Comparison of ENCODE assay signal across 8 mouse cellular contexts in the genomic region with DNA sequence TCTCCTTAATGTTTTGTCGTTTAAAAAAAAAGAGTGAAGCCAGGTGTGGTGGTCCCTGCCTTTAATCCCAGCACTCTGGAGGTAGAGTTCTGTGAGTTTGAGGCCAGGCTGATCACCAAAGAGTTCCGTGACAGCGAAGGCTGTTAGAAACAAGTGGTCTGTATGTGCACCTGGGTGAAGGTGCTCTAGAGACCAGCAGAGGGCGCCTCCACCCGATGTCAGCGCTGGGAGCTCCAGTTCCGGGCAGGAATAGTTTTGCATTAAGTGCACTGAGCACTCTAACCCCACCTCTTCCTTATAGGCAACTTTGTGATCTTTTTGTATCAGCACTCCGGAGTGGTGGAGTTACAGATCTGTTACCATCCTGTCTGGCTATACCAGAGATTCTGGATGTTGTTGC. TPM values are rescaled to one million over a fixed set of nuclear protein-coding genes. Genes with fewer than 3 reads are reported as not detected.
DNase-seq lines count a peak whose midpoint lies in the region; ATAC-seq and TF ChIP-seq lines count a peak whose summit lies in the region.

No protein-coding gene starts in this region.

- TF ChIP-seq CTCF in layer of hippocampus, adult 2 months (conservative IDR thresholded peaks at IDR 0.05): peak; percentile 81
- TF ChIP-seq CTCF in liver, adult 2 months (IDR thresholded peaks at IDR 0.05; ENCODE audit: low read depth, low read length): peak; percentile 78
- peak; percentile 70 for TF ChIP-seq CTCF in midbrain, postnatal 0 days (IDR thresholded peaks at IDR 0.05)

- H3K9me3 ChIP-seq in hindbrain, embryonic 10.5 days: peaks cover 2% of the 10 kb centered on the region; the same call in 1 of the 2 replicates
- H3K9me3 ChIP-seq in midbrain, postnatal 0 days (ENCODE audit: low read length): no peaks in the 10 kb centered on the region

- 32% methylated on average over 8 of the region's 8 CpGs for WGBS in hindbrain, embryonic 10.5 days
- WGBS in liver, adult 2 months: 48% methylated on average over 8 of the region's 8 CpGs
- 45% methylated on average over 8 of the region's 8 CpGs for WGBS in midbrain, postnatal 0 days

- DNase-seq in layer of hippocampus, adult 2 months (ENCODE audit: low spot score in 2 of 2): peak in 1 of 2 experiments; percentile 31
- DNase-seq in layer of hippocampus, adult 9-11 months: no peak
- peak; percentile 47 to 69 for DNase-seq in adrenal gland, postnatal 36 days
- DNase-seq in hindbrain, embryonic 10.5 days (ENCODE audit: low spot score): peak; percentile 48
- peak; percentile 26 for DNase-seq in liver, adult 2 months (ENCODE audit: extremely low read depth, low read depth, low spot score)
- peak; percentile 55 for DNase-seq in midbrain, postnatal 0 days (ENCODE audit: low spot score)
- DNase-seq in thymus, postnatal 25 days: peak; percentile 39

- H3K4me3 ChIP-seq in layer of hippocampus, adult 2 months: peak overlapping the region; percentile 59
- peak overlapping the region; percentile 65 for H3K4me3 ChIP-seq in hindbrain, embryonic 10.5 days
- H3K4me3 ChIP-seq in liver, adult 2 months (ENCODE audit: insufficient read depth, low read depth, low read length): no peak overlapping the region
- peak overlapping the region; percentile 72 for H3K4me3 ChIP-seq in midbrain, postnatal 0 days (ENCODE audit: low read depth, low read length)

- peaks cover 8% of the 10 kb centered on the region; the same call in 1 of the 2 replicates for H3K79me2 ChIP-seq in liver, adult 2 months (ENCODE audit: control insufficient read depth, insufficient read depth, low read length)

- ATAC-seq in erythroblast, adult 5-6 weeks (replicated peaks; ENCODE audit: low FRiP score, poor library complexity, severe bottlenecking): peak; percentile 76
- no peak for ATAC-seq in midbrain, postnatal 0 days (ENCODE audit: low FRiP score)

- TF ChIP-seq POLR2A in liver, adult 2 months (IDR thresholded peaks at IDR 0.05; ENCODE audit: extremely low read depth, insufficient read depth, low read length): no peak

- H3K4me1 ChIP-seq in hindbrain, embryonic 10.5 days (replicated peaks): peaks cover 27% of the 10 kb centered on the region
- peaks cover 5% of the 10 kb centered on the region for H3K4me1 ChIP-seq in liver, adult 2 months (ENCODE audit: control insufficient read depth, insufficient read depth, low read length)
- peaks cover 15% of the 10 kb centered on the region for H3K4me1 ChIP-seq in midbrain, postnatal 0 days (ENCODE audit: insufficient read depth, low read length)

- H3K27ac ChIP-seq in layer of hippocampus, adult 2 months: no peak overlapping the region
- no peak overlapping the region for H3K27ac ChIP-seq in hindbrain, embryonic 10.5 days
- H3K27ac ChIP-seq in liver, adult 2 months (replicated peaks; ENCODE audit: insufficient read depth, low read depth, low read length): no peak overlapping the region
- H3K27ac ChIP-seq in midbrain, postnatal 0 days (ENCODE audit: low read depth, low read length): no peak overlapping the region

- no peak overlapping the region for H3K9ac ChIP-seq in liver, adult 2 months (ENCODE audit: low read depth, low read length)
- peak overlapping the region; percentile 92; the same call in 1 of the 2 replicates for H3K9ac ChIP-seq in midbrain, postnatal 0 days (replicated peaks; ENCODE audit: low read length, poor library complexity, severe bottlenecking)

- peaks cover 32% of the 10 kb centered on the region for H3K36me3 ChIP-seq in hindbrain, embryonic 10.5 days
- peaks cover 2% of the 10 kb centered on the region; the same call in 1 of the 2 replicates for H3K36me3 ChIP-seq in liver, adult 2 months (ENCODE audit: control insufficient read depth, insufficient read depth, low read length)
- peaks cover 3% of the 10 kb centered on the region for H3K36me3 ChIP-seq in midbrain, postnatal 0 days (ENCODE audit: insufficient read depth, low read length)

- H3K4me2 ChIP-seq in midbrain, postnatal 0 days (ENCODE audit: low read depth, low read length, poor library complexity, severe bottlenecking): peak overlapping the region; percentile 80

- peaks cover 27% of the 10 kb centered on the region for H3K27me3 ChIP-seq in hindbrain, embryonic 10.5 days (ENCODE audit: insufficient read depth, poor library complexity, severe bottlenecking)
- no peaks in the 10 kb centered on the region for H3K27me3 ChIP-seq in liver, adult 2 months (ENCODE audit: control insufficient read depth, insufficient read depth, low read length)
- H3K27me3 ChIP-seq in midbrain, postnatal 0 days (ENCODE audit: insufficient read depth, low read length): no peaks in the 10 kb centered on the region

RNA-seq across cellular contexts. Expression of gene Klhl22, which starts 1.2 kb away (rescaled TPM):
- total RNA-seq in layer of hippocampus, adult 2 months (2021): 100 to 1,000 TPM; 101 TPM
- total RNA-seq in adrenal gland, postnatal 36 days (2021): 10 to 100 TPM; 38.3 to 43.1 TPM
- total RNA-seq in erythroblast, adult 5-6 weeks (2015; ENCODE audit: low replicate concordance): 2.1 and 2.5 TPM in 2 replicates
- total RNA-seq in erythroblast, adult 5-6 weeks (2017; ENCODE audit: low replicate concordance): 4.3 and 9.0 TPM in 2 replicates
- polyA plus RNA-seq in hindbrain, embryonic 10.5 days (2016; fragmentation: Nextera tagmentation; extraction: Ambion mirVana): 57.5 TPM in 2 replicates
- 9.7 and 10.2 TPM in 2 replicates for total RNA-seq in liver, adult 2 months (2014; rRNA removed)
- 25.5 and 28.2 TPM in 2 replicates for polyA plus RNA-seq in liver, adult 2 months (2012; rRNA removed)
- total RNA-seq in midbrain, postnatal 0 days (2014; rRNA removed): 150 and 156 TPM in 2 replicates
- polyA plus RNA-seq in midbrain, postnatal 0 days (2015; fragmentation: Nextera tagmentation; extraction: Ambion mirVana): 79.3 and 82.6 TPM in 2 replicates

RNA-seq across cellular contexts. Expression of gene Med15, which starts 28.0 kb away (rescaled TPM):
- 10 to 100 TPM; 76.7 to 81.8 TPM for total RNA-seq in layer of hippocampus, adult 2 months (2021)
- total RNA-seq in adrenal gland, postnatal 36 days (2021): 10 to 100 TPM; 52.9 to 60.5 TPM
- total RNA-seq in erythroblast, adult 5-6 weeks (2015; ENCODE audit: low replicate concordance): 15.5 and 30.0 TPM in 2 replicates
- total RNA-seq in erythroblast, adult 5-6 weeks (2017; ENCODE audit: low replicate concordance): 16.7 and 20.7 TPM in 2 replicates
- polyA plus RNA-seq in hindbrain, embryonic 10.5 days (2016; fragmentation: Nextera tagmentation; extraction: Ambion mirVana): 46.8 and 54.2 TPM in 2 replicates
- total RNA-seq in liver, adult 2 months (2014; rRNA removed): 14.8 and 23.4 TPM in 2 replicates
- polyA plus RNA-seq in liver, adult 2 months (2012; rRNA removed): 32.6 and 49.7 TPM in 2 replicates
- 58.3 and 60.7 TPM in 2 replicates for total RNA-seq in midbrain, postnatal 0 days (2014; rRNA removed)
- polyA plus RNA-seq in midbrain, postnatal 0 days (2015; fragmentation: Nextera tagmentation; extraction: Ambion mirVana): 43.0 and 49.3 TPM in 2 replicates

RNA-seq across cellular contexts. Expression of gene Scarf2, which starts 36.4 kb away (rescaled TPM):
- 1 to 10 TPM; 2.5 to 2.7 TPM for total RNA-seq in layer of hippocampus, adult 2 months (2021)
- 10 to 100 TPM in 1 of 2 experiments, 1 to 10 TPM in 1; 8.6 to 11.6 TPM for total RNA-seq in adrenal gland, postnatal 36 days (2021)
- not detected in 2 replicates for total RNA-seq in erythroblast, adult 5-6 weeks (2015; ENCODE audit: low replicate concordance)
- total RNA-seq in erythroblast, adult 5-6 weeks (2017; ENCODE audit: low replicate concordance): not detected in 2 replicates
- 5.4 and 9.6 TPM in 2 replicates for polyA plus RNA-seq in hindbrain, embryonic 10.5 days (2016; fragmentation: Nextera tagmentation; extraction: Ambion mirVana)
- total RNA-seq in liver, adult 2 months (2014; rRNA removed): 1.8 and 2.3 TPM in 2 replicates
- 6.2 and 7.7 TPM in 2 replicates for polyA plus RNA-seq in liver, adult 2 months (2012; rRNA removed)
- 8.5 and 12.6 TPM in 2 replicates for total RNA-seq in midbrain, postnatal 0 days (2014; rRNA removed)
- 2.1 and 2.4 TPM in 2 replicates for polyA plus RNA-seq in midbrain, postnatal 0 days (2015; fragmentation: Nextera tagmentation; extraction: Ambion mirVana)
